Mouse (Mus musculus): ENCODE results near the gene Gm7030.
"Not testable (repeated sequence)": the region's sequence is repeated elsewhere in the genome, so short reads cannot be mapped to it uniquely, and the experiment has no call there.

- TF ChIP-seq POLR2A (IDR thresholded peaks at IDR 0.05; ENCODE audit: extremely low read depth, insufficient read depth, low read length); CTCF (IDR thresholded peaks at IDR 0.05; ENCODE audit: low read depth, low read length): not testable (repeated sequence)
Observed at GRCm38 (mm10) chr17:36099603-36100002, 29.6 kb downstream of the Gm7030 start.

All from liver, adult 2 months (tissue).